Mouse (Mus musculus) embryo, embryonic 11.5 days (tissue): ENCODE results near the gene Shoc2.
"Not testable (repeated sequence)": the region's sequence is repeated elsewhere in the genome, so short reads cannot be mapped to it uniquely, and the experiment has no call there.

ENCODE experiments used
- DNase-seq: peaks from one replicate; pipeline ENCODE4 v3.0.0-alpha.2; 2012; ENCODE audit warnings: low read depth, low spot score

Shoc2 gene

GRCm38 (mm10) chr19:53933050-53933449 lies 11.1 kb upstream of the Shoc2 start:
- no peak for DNase-seq

GRCm38 (mm10) chr19:53934046-53934445 lies 10.1 kb upstream of the Shoc2 start:
- DNase-seq, result no peak

GRCm38 (mm10) chr19:53939467-53939866 lies 4.6 kb upstream of the Shoc2 start:
- no peak for DNase-seq

- DNase-seq, result no peak
Measured at GRCm38 (mm10) chr19:53941139-53941538, 3.0 kb upstream of the Shoc2 start.

GRCm38 (mm10) chr19:53942342-53942741 lies 1.8 kb upstream of the Shoc2 start:
- DNase-seq, result no peak

- no peak for DNase-seq
Measured at GRCm38 (mm10) chr19:53944786-53945169, 672 bp downstream of the Shoc2 start.

- DNase-seq, result no peak
Measured at GRCm38 (mm10) chr19:53945171-53946042, 1.3 kb downstream of the Shoc2 start.

- DNase-seq, result no peak
Measured at GRCm38 (mm10) chr19:53957513-53957912, 13.4 kb downstream of the Shoc2 start.

- no peak for DNase-seq
Measured at GRCm38 (mm10) chr19:53962511-53962910, 18.4 kb downstream of the Shoc2 start.

- DNase-seq, result not testable (repeated sequence)
Measured at GRCm38 (mm10) chr19:53964347-53964746, 20.2 kb downstream of the Shoc2 start.

- DNase-seq, result no peak
Measured at GRCm38 (mm10) chr19:53964910-53965633, 21.0 kb downstream of the Shoc2 start.

- DNase-seq, result no peak
Measured at GRCm38 (mm10) chr19:53969226-53969625, 25.1 kb downstream of the Shoc2 start.

- no peak for DNase-seq
Measured at GRCm38 (mm10) chr19:53971938-53972337, 27.8 kb downstream of the Shoc2 start.

- no peak for DNase-seq
Measured at GRCm38 (mm10) chr19:53973656-53974055, 29.6 kb downstream of the Shoc2 start.

- DNase-seq, result no peak
Measured at GRCm38 (mm10) chr19:53982041-53982440, 37.9 kb downstream of the Shoc2 start.

- no peak for DNase-seq
Measured at GRCm38 (mm10) chr19:53983336-53983735, 39.2 kb downstream of the Shoc2 start.

- no peak for DNase-seq
Measured at GRCm38 (mm10) chr19:53984628-53985027, 40.5 kb downstream of the Shoc2 start.

- DNase-seq, result no peak
Measured at GRCm38 (mm10) chr19:53990538-53990937, 46.4 kb downstream of the Shoc2 start.

- DNase-seq, result no peak
Measured at GRCm38 (mm10) chr19:53993860-53994259, 49.8 kb downstream of the Shoc2 start.

GRCm38 (mm10) chr19:53994276-53994675 lies 50.2 kb downstream of the Shoc2 start:
- no peak for DNase-seq

GRCm38 (mm10) chr19:54010973-54011372 lies 66.9 kb downstream of the Shoc2 start:
- DNase-seq, result no peak

- no peak for DNase-seq
Measured at GRCm38 (mm10) chr19:54014999-54015398, 70.9 kb downstream of the Shoc2 start.

GRCm38 (mm10) chr19:54015503-54015902 lies 71.4 kb downstream of the Shoc2 start:
- no peak for DNase-seq
